Mouse (Mus musculus) myocyte (in vitro differentiated cells): Measurements from ENCODE around the gene 4933406M09Rik.

Experiments
- CEBPB ChIP-seq: IDR thresholded peaks from 2 replicates; pipeline ENCODE4 v1.6.1; 2011; ENCODE audit warnings: mild to moderate bottlenecking, moderate library complexity; ENCODE audit not compliant: poor library complexity, insufficient read depth, severe bottlenecking
- MAX ChIP-seq: IDR thresholded peaks from one replicate; pipeline ENCODE4 v1.6.1; 2011; ENCODE audit warnings: low read depth, mild to moderate bottlenecking, control low read depth
- MYOD1 ChIP-seq, 3 experiments: IDR thresholded peaks; one replicate each; pipeline ENCODE4 v1.6.1; 2011; ENCODE audit warnings: control low read depth in 2 of 3, low read depth in 2 of 3, mild to moderate bottlenecking in 2 of 3, moderate library complexity in 1 of 3; ENCODE audit not compliant: insufficient read length in 2 of 3, control insufficient read depth in 1 of 3
- POLR2A ChIP-seq: IDR thresholded peaks from one replicate; pipeline ENCODE4 v1.6.1; 2011; ENCODE audit warnings: low read depth, mild to moderate bottlenecking, control low read depth, moderate library complexity; ENCODE audit not compliant: insufficient read length
- TCF12 ChIP-seq: IDR thresholded peaks from one replicate; pipeline ENCODE4 v1.6.1; 2011; ENCODE audit warnings: mild to moderate bottlenecking, control low read depth; ENCODE audit not compliant: poor library complexity, insufficient read depth, severe bottlenecking
- TCF3 ChIP-seq: IDR thresholded peaks from one replicate; pipeline ENCODE4 v1.6.1; 2011; ENCODE audit warnings: low read depth, control low read depth; ENCODE audit not compliant: insufficient read length

- TF ChIP-seq TCF3 (no peak), CEBPB (no peak), MYOD1 (IDR thresholded peaks at IDR 0.05; ENCODE audit: control insufficient read depth in 1 of 3, insufficient read length in 2 of 3, low read depth in 2 of 3) (peak in 1 of 3 experiments; percentile 77), POLR2A (no peak), MAX (no peak), TCF12 (no peak)
Observed at GRCm38 (mm10) chr1:134342278-134342664, 43.5 kb upstream of the 4933406M09Rik start.
